Mouse (Mus musculus) thymus, adult 2 months (tissue): ENCODE measurements around the gene Nell1.

Source experiments
- CTCF ChIP-seq: fragments of 200-500 bp; IDR thresholded peaks from 2 replicates; pipeline ENCODE4 v1.5.1; 2012; ENCODE audit warnings: mild to moderate bottlenecking, control low read depth, low read length, moderate library complexity, borderline replicate concordance; ENCODE audit not compliant: control insufficient read depth, poor library complexity, insufficient read depth; ENCODE audit errors: extremely low read depth
- POLR2A ChIP-seq: fragments of 200-500 bp; IDR thresholded peaks from 2 replicates; pipeline ENCODE4 v1.6.1; 2012; ENCODE audit warnings: mild to moderate bottlenecking, low read length, control low read depth, moderate library complexity; ENCODE audit not compliant: control insufficient read depth, poor library complexity, insufficient read depth; ENCODE audit errors: extremely low read depth

DNA sequence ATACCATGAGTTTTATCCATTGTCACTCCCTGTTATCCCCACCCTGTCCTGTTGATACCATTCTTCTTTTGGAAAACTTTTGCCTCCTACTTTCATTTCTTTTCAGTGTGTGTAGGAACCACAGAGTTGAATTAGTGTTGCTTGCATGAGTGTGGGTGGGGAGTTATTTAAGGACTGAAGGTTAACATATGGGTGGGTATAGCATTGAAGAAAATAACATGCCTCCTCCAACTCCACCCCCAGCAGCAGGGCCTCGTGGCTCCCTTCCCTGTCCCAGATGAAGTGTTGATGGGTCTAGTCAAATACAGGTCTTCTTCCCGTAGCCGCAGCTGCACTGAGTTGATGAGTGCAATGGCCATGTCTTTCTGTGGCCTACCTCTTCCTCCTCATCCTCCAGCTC is 278.5 kb downstream of the Nell1 start:
- TF ChIP-seq CTCF (no peak), POLR2A (no peak)
